Comparison of ENCODE assay signal across 8 mouse cellular contexts in genomic region chr1:157745611-157746010, GRCm38 (mm10).
DNase-seq lines count a peak whose midpoint lies in the region; ATAC-seq and TF ChIP-seq lines count a peak whose summit lies in the region.

No protein-coding gene starts in this region.

- peak; percentile 44; the same call in 1 of the 2 replicates for TF ChIP-seq CTCF in embryonic fibroblast, embryonic 13.5 days (IDR thresholded peaks at IDR 0.05; ENCODE audit: borderline replicate concordance, insufficient read depth, low read length)
- TF ChIP-seq CTCF in hindbrain, postnatal 0 days (IDR thresholded peaks at IDR 0.05; ENCODE audit: low read depth), result peak; percentile 90

- H3K9me3 ChIP-seq in kidney, embryonic 14.5 days (ENCODE audit: control insufficient read depth, low read length), result no peaks in the 10 kb centered on the region
- H3K9me3 ChIP-seq in hindbrain, postnatal 0 days (ENCODE audit: low read length), result no peaks in the 10 kb centered on the region
- no peaks in the 10 kb centered on the region for H3K9me3 ChIP-seq in neural tube, embryonic 11.5 days (ENCODE audit: control insufficient read depth, low read length)

- H3K4me3 ChIP-seq in kidney, embryonic 14.5 days (ENCODE audit: low read length), result no peak overlapping the region
- no peak overlapping the region for H3K4me3 ChIP-seq in embryonic fibroblast, embryonic 13.5 days (ENCODE audit: insufficient read depth, low read length)
- no peak overlapping the region for H3K4me3 ChIP-seq in hindbrain, postnatal 0 days (ENCODE audit: low read length)
- H3K4me3 ChIP-seq in neural tube, embryonic 11.5 days (ENCODE audit: low read depth, low read length), result no peak overlapping the region

- no peak overlapping the region for H3K27ac ChIP-seq in kidney, embryonic 14.5 days (ENCODE audit: low read depth, low read length)
- no peak overlapping the region for H3K27ac ChIP-seq in embryonic fibroblast, embryonic 13.5 days (ENCODE audit: insufficient read depth, low read length)
- no peak overlapping the region for H3K27ac ChIP-seq in hindbrain, postnatal 0 days
- no peak overlapping the region for H3K27ac ChIP-seq in neural tube, embryonic 11.5 days (ENCODE audit: low read depth, low read length)

- H3K4me2 ChIP-seq in kidney, embryonic 14.5 days (replicated peaks; ENCODE audit: low read depth, low read length), result no peak overlapping the region
- no peak overlapping the region for H3K4me2 ChIP-seq in hindbrain, postnatal 0 days (ENCODE audit: low read depth, low read length)
- H3K4me2 ChIP-seq in neural tube, embryonic 11.5 days (ENCODE audit: low read depth), result no peak overlapping the region

- intact Hi-C loops in left cerebral cortex, postnatal 25 days (cut with DNase I), result loop anchor here (5.0 to 10.0 kb wide), 2 partner anchors 522 to 909 kb away; no protein-coding TSS in a partner anchor

- no peak for TF ChIP-seq POLR2A in embryonic fibroblast, embryonic 13.5 days (IDR thresholded peaks at IDR 0.05; ENCODE audit: low read depth, low read length)

- DNase-seq in kidney, adult 18-20 months, result peak; percentile 54
- DNase-seq in brain, embryonic 18.5 days (ENCODE audit: low read depth, low spot score), result peak; percentile 74
- DNase-seq in hindbrain, postnatal 0 days (ENCODE audit: low spot score), result peak; percentile 92
- DNase-seq in left cerebral cortex, postnatal 25 days (ENCODE audit: low spot score in 2 of 2), result peak; percentile 82 to 88
- peak; percentile 70 for DNase-seq in neural tube, embryonic 11.5 days (ENCODE audit: low spot score)
- no peak for DNase-seq in spleen, postnatal 14 days (ENCODE audit: low spot score in 2 of 2)

- no peaks in the 10 kb centered on the region for H3K4me1 ChIP-seq in kidney, embryonic 14.5 days (ENCODE audit: control insufficient read depth, insufficient read depth, low read length)
- no peaks in the 10 kb centered on the region for H3K4me1 ChIP-seq in embryonic fibroblast, embryonic 13.5 days (ENCODE audit: control insufficient read depth, insufficient read depth, low read length)
- H3K4me1 ChIP-seq in hindbrain, postnatal 0 days (ENCODE audit: insufficient read depth, low read length), result no peaks in the 10 kb centered on the region
- H3K4me1 ChIP-seq in neural tube, embryonic 11.5 days (ENCODE audit: control insufficient read depth, insufficient read depth, low read length), result no peaks in the 10 kb centered on the region

- no peaks in the 10 kb centered on the region for H3K36me3 ChIP-seq in kidney, embryonic 14.5 days (ENCODE audit: control insufficient read depth, insufficient read depth, low read length)
- no peaks in the 10 kb centered on the region for H3K36me3 ChIP-seq in hindbrain, postnatal 0 days (ENCODE audit: insufficient read depth, low read length)
- no peaks in the 10 kb centered on the region for H3K36me3 ChIP-seq in neural tube, embryonic 11.5 days (ENCODE audit: control insufficient read depth, insufficient read depth, low read length)

- ATAC-seq in kidney, embryonic 14.5 days (ENCODE audit: low FRiP score, low TSS enrichment), result no peak; the same call in 1 of the 2 replicates
- no peak for ATAC-seq in hindbrain, postnatal 0 days
- no peak for ATAC-seq in neural tube, embryonic 11.5 days (ENCODE audit: insufficient read depth, low FRiP score, low TSS enrichment)

- no peaks in the 10 kb centered on the region for H3K27me3 ChIP-seq in kidney, embryonic 14.5 days (ENCODE audit: control insufficient read depth, insufficient read depth, low read length)
- H3K27me3 ChIP-seq in hindbrain, postnatal 0 days (ENCODE audit: insufficient read depth, low read length), result no peaks in the 10 kb centered on the region
- H3K27me3 ChIP-seq in neural tube, embryonic 11.5 days (ENCODE audit: control insufficient read depth, insufficient read depth, low read length), result no peaks in the 10 kb centered on the region

- H3K9ac ChIP-seq in kidney, embryonic 14.5 days (ENCODE audit: low read depth, low read length), result no peak overlapping the region
- H3K9ac ChIP-seq in hindbrain, postnatal 0 days (replicated peaks; ENCODE audit: low read length), result no peak overlapping the region
- H3K9ac ChIP-seq in neural tube, embryonic 11.5 days (ENCODE audit: low read length), result no peak overlapping the region

Comparison
In these comparisons a context has a peak if more than half of its experiments do, and no peak if none do; other contexts are left out.
1. DNase-seq: peak in kidney, adult 18-20 months (single experiment), brain, embryonic 18.5 days (single experiment), hindbrain, postnatal 0 days (single experiment), left cerebral cortex, postnatal 25 days (2 of 2) and neural tube, embryonic 11.5 days (single experiment); none in spleen, postnatal 14 days (0 of 2).